Mouse (Mus musculus): ENCODE results near the gene Car14. TPM values are rescaled to one million over a fixed set of nuclear protein-coding genes. Genes with fewer than 3 reads are reported as not detected.
A peak's percentile ranks its signal among the peaks of the same experiment; 100 is the strongest.
"Not testable (repeated sequence)": the region's sequence is repeated elsewhere in the genome, so short reads cannot be mapped to it uniquely, and the experiment has no call there.

Car14 gene
- polyA plus RNA-seq (2015; fragmentation: Nextera tagmentation; extraction: Ambion mirVana): 0.76 and 1.1 TPM in 2 replicates

DNA sequence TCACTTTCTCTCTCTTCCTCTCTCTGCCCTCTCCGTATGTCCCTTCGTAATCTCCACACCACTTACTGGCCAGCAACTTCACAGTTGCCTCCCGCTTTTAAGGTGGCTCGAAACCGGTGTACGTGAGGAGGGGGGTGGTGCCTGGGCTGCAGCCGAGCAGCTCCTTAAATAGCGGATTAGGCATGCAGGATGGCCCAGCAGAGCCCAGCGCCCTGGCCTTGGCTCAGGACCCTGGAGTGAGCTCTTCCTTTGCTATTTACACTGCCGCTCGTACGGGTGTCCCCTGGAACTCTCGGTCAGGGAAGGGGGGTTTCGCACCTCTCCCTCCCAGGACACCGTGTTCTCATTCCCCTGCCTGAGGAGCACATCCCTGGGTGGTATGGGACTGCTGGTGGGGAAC lies at the start of gene Car14:
Gene Car14, minus strand, starts transcription at position 124 of the 400 bp plus-strand sequence.
- Histone ChIP-seq H3K4me2 (ENCODE audit: low read depth, low read length) (peak within 1 kb of the TSS; percentile 61), H3K4me1 (ENCODE audit: control insufficient read depth, insufficient read depth, low read length) (peaks cover 19% of the 10 kb centered on the region), H3K4me3 (ENCODE audit: low read length) (peak within 1 kb of the TSS; percentile 29), H3K9ac (ENCODE audit: low read depth, low read length) (peak within 1 kb of the TSS; percentile 51), H3K27ac (ENCODE audit: low read length) (no peak within 1 kb of the TSS), H3K27me3 (replicated peaks; ENCODE audit: control insufficient read depth, insufficient read depth, low read length) (no peaks in the 10 kb centered on the region), H3K9me3 (ENCODE audit: control insufficient read depth, low read length) (no peaks in the 10 kb centered on the region), H3K36me3 (ENCODE audit: control insufficient read depth, insufficient read depth, low read length) (no peaks in the 10 kb centered on the region)
- 3% methylated on average over 15 of the region's 15 CpGs for WGBS
- ATAC-seq: peak; percentile 27; the same call in 1 of the 2 replicates

DNA sequence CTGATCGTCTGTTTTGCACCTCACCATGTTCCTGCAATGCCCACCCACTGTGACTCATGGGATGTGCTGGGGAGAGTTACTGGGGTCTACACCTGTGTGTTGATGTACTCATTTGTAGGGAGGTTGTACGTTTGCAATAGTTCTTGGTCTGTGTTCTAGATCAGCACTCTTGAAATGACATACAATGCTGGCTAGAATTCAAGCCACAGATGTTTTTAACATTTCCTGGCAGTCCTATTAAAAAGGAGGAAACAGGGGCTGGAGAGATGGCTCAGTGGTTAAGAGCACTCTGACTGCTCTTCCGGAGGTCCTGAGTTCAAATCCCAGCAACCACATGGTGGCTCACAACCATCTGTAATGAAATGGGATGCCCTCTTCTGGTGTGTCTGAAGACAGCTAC lies 49.0 kb upstream of the Car14 start:
- Histone ChIP-seq H3K27ac (ENCODE audit: low read length) (no peak overlapping the region), H3K4me1 (ENCODE audit: control insufficient read depth, insufficient read depth, low read length) (no peaks in the 10 kb centered on the region), H3K27me3 (replicated peaks; ENCODE audit: control insufficient read depth, insufficient read depth, low read length) (no peaks in the 10 kb centered on the region), H3K36me3 (ENCODE audit: control insufficient read depth, insufficient read depth, low read length) (no peaks in the 10 kb centered on the region), H3K4me3 (ENCODE audit: low read length) (no peak overlapping the region), H3K4me2 (ENCODE audit: low read depth, low read length) (no peak overlapping the region), H3K9ac (ENCODE audit: low read depth, low read length) (no peak overlapping the region), H3K9me3 (ENCODE audit: control insufficient read depth, low read length) (no peaks in the 10 kb centered on the region; the same call in 1 of the 2 replicates)
- 74% methylated on average over 3 of the region's 3 CpGs for WGBS
- ATAC-seq: no peak

DNA sequence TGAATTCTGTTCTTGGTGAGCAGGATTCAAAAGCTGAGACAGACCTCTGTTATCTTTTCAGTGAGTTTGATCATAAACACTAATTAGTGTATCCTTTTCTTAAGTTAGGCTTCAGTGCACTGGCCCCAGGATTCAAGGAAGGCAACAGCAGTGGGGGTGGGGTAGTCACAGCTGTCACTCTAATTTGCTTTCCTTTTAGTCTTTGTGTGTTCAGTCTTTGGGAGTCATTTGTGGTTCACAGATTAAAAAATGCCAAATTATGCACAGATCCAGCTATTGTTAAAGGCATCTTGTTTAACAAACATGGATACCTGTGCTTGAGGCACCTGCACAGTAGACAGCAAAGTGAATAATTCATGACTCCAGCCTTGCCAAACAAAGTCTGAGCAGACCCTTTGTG lies 48.5 kb upstream of the Car14 start:
- H3K4me1 ChIP-seq (ENCODE audit: control insufficient read depth, insufficient read depth, low read length): no peaks in the 10 kb centered on the region
- H3K4me3 ChIP-seq (ENCODE audit: low read length): no peak overlapping the region
- no peaks in the 10 kb centered on the region for H3K36me3 ChIP-seq (ENCODE audit: control insufficient read depth, insufficient read depth, low read length)
- H3K27me3 ChIP-seq (replicated peaks; ENCODE audit: control insufficient read depth, insufficient read depth, low read length): no peaks in the 10 kb centered on the region
- H3K9ac ChIP-seq (ENCODE audit: low read depth, low read length): no peak overlapping the region
- no peaks in the 10 kb centered on the region; the same call in 1 of the 2 replicates for H3K9me3 ChIP-seq (ENCODE audit: control insufficient read depth, low read length)
- H3K4me2 ChIP-seq (ENCODE audit: low read depth, low read length): no peak overlapping the region
- no peak overlapping the region for H3K27ac ChIP-seq (ENCODE audit: low read length)
- ATAC-seq: no peak

DNA sequence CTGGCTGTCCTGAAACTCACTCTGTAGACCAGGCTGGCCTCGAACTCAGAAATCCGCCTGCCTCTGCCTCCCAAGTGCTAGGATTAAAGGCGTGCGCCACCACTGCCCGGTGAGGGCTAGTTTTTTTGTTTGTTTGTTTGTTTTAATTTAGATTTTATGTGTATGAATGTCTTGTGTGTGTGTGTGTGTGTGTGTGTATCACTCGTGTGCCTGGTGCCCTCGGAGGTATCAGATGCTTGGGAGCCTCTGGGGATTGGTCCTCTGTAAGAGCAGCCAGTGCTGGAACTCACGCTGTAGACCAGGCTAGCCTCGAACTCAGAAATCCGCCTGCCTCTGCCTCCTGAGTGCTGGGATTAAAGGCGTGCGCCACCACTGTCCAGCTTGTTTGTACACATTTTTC lies 47.1 kb upstream of the Car14 start:
- not testable (repeated sequence) for H3K36me3 ChIP-seq (ENCODE audit: control insufficient read depth, insufficient read depth, low read length); H3K9me3 ChIP-seq (ENCODE audit: control insufficient read depth, low read length); H3K4me1 ChIP-seq (ENCODE audit: control insufficient read depth, insufficient read depth, low read length); ATAC-seq; H3K27me3 ChIP-seq (replicated peaks; ENCODE audit: control insufficient read depth, insufficient read depth, low read length)
- peak overlapping the region; percentile 96 for H3K27ac ChIP-seq (ENCODE audit: low read length)
- peak overlapping the region; percentile 64 for H3K9ac ChIP-seq (ENCODE audit: low read depth, low read length)
- H3K4me2 ChIP-seq (ENCODE audit: low read depth, low read length): peak overlapping the region; percentile 62
- 64% methylated on average over 12 of the region's 12 CpGs for WGBS
- H3K4me3 ChIP-seq (ENCODE audit: low read length): peak overlapping the region; percentile 54

DNA sequence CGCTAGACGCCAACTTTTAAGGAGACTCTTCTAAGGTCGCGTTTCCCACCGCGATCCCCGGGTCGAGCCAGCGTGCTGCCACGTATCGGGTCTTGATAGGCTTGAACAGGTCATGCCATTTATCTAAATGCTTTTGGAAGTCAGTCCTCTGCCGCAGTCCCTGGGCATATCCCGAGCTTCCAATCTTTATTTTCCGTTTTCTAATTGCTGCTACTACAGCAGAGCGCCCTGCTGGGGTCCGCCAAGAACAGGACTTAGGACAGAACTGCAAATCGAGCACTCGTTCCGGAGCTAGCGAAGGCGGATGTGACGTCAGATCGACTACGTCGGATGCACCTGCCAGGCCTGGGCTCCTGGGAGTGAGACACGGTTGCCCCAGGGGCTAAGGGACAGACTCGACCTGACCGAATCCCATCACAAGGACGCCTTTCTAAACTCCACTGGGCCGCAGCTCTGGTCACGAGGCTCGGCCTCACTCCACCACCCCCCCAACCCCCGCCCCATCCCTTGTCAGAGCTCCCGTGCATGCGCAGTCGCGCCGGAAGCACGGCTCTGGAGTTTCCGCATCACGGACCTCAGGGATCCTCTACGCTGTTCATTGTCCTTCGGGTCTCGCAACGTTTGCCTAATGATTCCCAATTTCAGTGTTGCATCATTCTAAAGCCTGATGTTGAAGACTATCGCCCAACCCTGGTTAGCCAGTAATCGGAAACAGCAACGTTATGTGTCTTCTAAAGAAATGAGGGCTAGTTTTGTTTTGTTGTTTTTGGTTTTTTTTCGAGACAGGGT lies 46.5 kb upstream of the Car14 start:
- Histone ChIP-seq H3K9ac (ENCODE audit: low read depth, low read length) (peak overlapping the region; percentile 64), H3K27ac (ENCODE audit: low read length) (peak overlapping the region; percentile 96)
- whole genome bisulfite sequencing: under 1% methylated on average over 49 of the region's 49 CpGs

DNA sequence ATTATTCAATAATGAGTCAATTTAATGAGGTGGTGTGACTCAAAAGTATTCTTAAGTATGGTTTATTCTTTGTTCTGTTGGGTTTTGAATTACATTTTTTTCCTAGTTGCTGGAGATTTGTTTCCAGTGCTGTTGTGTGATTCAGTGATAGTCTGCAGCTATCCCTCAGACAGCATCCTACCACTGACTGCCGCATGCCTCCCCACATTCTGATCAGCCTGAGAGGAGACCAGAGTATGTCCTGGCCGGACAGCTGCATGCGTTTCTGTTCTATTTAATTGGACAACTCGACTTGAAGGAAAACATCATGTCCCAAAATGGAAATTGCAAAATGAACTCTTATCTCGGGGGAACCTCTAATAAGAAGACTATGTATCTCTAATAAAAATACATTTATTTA lies 43.8 kb upstream of the Car14 start:
- Histone ChIP-seq H3K36me3 (ENCODE audit: control insufficient read depth, insufficient read depth, low read length) (peaks cover 5% of the 10 kb centered on the region; the same call in 1 of the 2 replicates), H3K9ac (ENCODE audit: low read depth, low read length) (no peak overlapping the region), H3K4me1 (ENCODE audit: control insufficient read depth, insufficient read depth, low read length) (no peaks in the 10 kb centered on the region), H3K27me3 (replicated peaks; ENCODE audit: control insufficient read depth, insufficient read depth, low read length) (no peaks in the 10 kb centered on the region), H3K9me3 (ENCODE audit: control insufficient read depth, low read length) (no peaks in the 10 kb centered on the region), H3K4me2 (ENCODE audit: low read depth, low read length) (no peak overlapping the region), H3K4me3 (ENCODE audit: low read length) (no peak overlapping the region), H3K27ac (ENCODE audit: low read length) (no peak overlapping the region)
- 88% methylated on average over 5 of the region's 5 CpGs for WGBS
- ATAC-seq: no peak

More for the DNA sequence above, 46.5 kb upstream of the Car14 start:
- Histone ChIP-seq H3K27me3 (replicated peaks; ENCODE audit: control insufficient read depth, insufficient read depth, low read length) (no peaks in the 10 kb centered on the region), H3K4me2 (ENCODE audit: low read depth, low read length) (peak overlapping the region; percentile 62), H3K4me3 (ENCODE audit: low read length) (peak overlapping the region; percentile 54), H3K4me1 (ENCODE audit: control insufficient read depth, insufficient read depth, low read length) (no peaks in the 10 kb centered on the region), H3K36me3 (ENCODE audit: control insufficient read depth, insufficient read depth, low read length) (peaks cover under 1% of the 10 kb centered on the region; the same call in 1 of the 2 replicates), H3K9me3 (ENCODE audit: control insufficient read depth, low read length) (no peaks in the 10 kb centered on the region)
- peak; percentile 98 for ATAC-seq

DNA sequence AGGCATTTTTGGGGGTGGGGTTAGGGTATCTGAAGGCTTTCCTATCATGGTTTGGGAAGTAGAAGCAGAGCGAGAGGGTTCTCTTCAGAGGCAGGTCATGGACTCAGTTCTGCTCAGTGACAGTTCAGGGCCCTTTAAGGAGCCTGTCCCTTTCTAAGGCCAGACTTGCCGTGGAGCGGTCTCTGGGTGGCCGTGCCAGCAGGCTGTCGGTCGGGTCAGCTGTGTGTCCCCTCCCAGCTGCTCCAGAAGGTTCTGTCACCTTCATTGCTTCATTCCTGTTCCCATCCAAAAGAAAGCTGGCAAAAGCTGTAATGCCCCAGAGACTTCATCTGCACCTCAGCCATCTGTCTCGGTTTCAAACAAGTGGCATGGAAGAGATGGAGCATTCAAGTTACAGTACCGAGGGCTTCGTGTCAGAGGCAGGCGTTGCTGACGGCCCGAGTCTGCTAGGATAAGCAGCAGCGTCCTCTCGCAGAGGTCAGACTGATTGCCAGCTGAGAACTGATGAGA lies 41.3 kb upstream of the Car14 start:
- Histone ChIP-seq H3K9me3 (ENCODE audit: control insufficient read depth, low read length) (no peaks in the 10 kb centered on the region), H3K4me2 (ENCODE audit: low read depth, low read length) (no peak overlapping the region), H3K9ac (ENCODE audit: low read depth, low read length) (no peak overlapping the region), H3K36me3 (ENCODE audit: control insufficient read depth, insufficient read depth, low read length) (peaks cover 13% of the 10 kb centered on the region), H3K4me1 (ENCODE audit: control insufficient read depth, insufficient read depth, low read length) (no peaks in the 10 kb centered on the region), H3K27ac (ENCODE audit: low read length) (no peak overlapping the region), H3K4me3 (ENCODE audit: low read length) (no peak overlapping the region), H3K27me3 (replicated peaks; ENCODE audit: control insufficient read depth, insufficient read depth, low read length) (no peaks in the 10 kb centered on the region)
- no peak for ATAC-seq
- 87% methylated on average over 14 of the region's 14 CpGs for WGBS

DNA sequence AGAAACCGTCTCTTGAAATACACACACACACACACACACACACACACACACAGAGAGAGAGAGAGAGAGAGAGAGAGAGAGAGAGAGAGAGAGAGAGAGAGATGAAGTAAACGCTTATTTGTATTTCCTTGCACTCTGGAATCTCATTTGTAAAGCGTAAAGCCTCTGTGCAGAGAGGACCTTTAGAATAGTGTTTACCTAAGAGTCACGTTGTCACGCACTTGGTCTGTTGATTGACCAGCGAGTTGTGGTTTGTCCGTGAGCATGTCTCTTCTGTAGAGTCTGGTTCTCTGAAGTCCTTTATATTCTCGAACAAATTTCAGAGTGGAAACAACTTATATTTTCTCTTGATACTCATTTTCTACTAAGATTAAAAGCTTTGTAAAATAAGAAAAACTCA lies 40.3 kb upstream of the Car14 start:
- H3K4me2 ChIP-seq (ENCODE audit: low read depth, low read length): no peak overlapping the region
- H3K9me3 ChIP-seq (ENCODE audit: control insufficient read depth, low read length): no peaks in the 10 kb centered on the region
- H3K27ac ChIP-seq (ENCODE audit: low read length): no peak overlapping the region
- 84% methylated on average over 8 of the region's 8 CpGs for WGBS
- no peaks in the 10 kb centered on the region for H3K27me3 ChIP-seq (replicated peaks; ENCODE audit: control insufficient read depth, insufficient read depth, low read length)
- H3K4me1 ChIP-seq (ENCODE audit: control insufficient read depth, insufficient read depth, low read length): no peaks in the 10 kb centered on the region
- H3K9ac ChIP-seq (ENCODE audit: low read depth, low read length): no peak overlapping the region
- H3K4me3 ChIP-seq (ENCODE audit: low read length): no peak overlapping the region
- H3K36me3 ChIP-seq (ENCODE audit: control insufficient read depth, insufficient read depth, low read length): peaks cover 17% of the 10 kb centered on the region
- ATAC-seq: no peak

DNA sequence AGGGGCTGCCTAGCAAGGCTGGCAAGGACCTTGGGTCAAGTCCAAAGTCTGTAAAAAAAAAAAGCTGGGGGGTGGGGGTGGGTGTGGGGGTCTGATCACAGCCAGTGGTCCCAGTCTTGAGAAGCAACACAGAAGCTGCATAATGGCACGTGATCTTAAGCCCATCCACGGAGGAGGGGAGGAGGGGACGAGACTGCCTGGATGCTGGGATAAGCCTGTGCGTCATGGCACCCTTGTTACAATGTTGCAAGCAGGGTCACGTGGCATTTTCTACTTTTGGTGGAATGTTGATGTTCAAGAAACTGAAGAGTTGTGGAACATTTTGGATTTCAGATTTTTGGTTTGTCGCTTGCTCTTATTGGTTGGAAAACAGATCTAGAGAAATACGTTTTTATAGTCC lies 38.7 kb upstream of the Car14 start:
- no peak overlapping the region for H3K27ac ChIP-seq (ENCODE audit: low read length)
- H3K9ac ChIP-seq (ENCODE audit: low read depth, low read length): no peak overlapping the region
- no peaks in the 10 kb centered on the region for H3K4me1 ChIP-seq (ENCODE audit: control insufficient read depth, insufficient read depth, low read length)
- H3K9me3 ChIP-seq (ENCODE audit: control insufficient read depth, low read length): no peaks in the 10 kb centered on the region
- WGBS: 93% methylated on average over 7 of the region's 7 CpGs
- H3K36me3 ChIP-seq (ENCODE audit: control insufficient read depth, insufficient read depth, low read length): peaks cover 25% of the 10 kb centered on the region
- no peak overlapping the region for H3K4me3 ChIP-seq (ENCODE audit: low read length)
- no peak overlapping the region for H3K4me2 ChIP-seq (ENCODE audit: low read depth, low read length)
- no peak for ATAC-seq
- H3K27me3 ChIP-seq (replicated peaks; ENCODE audit: control insufficient read depth, insufficient read depth, low read length): no peaks in the 10 kb centered on the region

Data from intestine, embryonic 16.5 days (tissue).